Mouse (Mus musculus): Measurements from ENCODE around the gene Cacna1d. TPM values are rescaled to one million over a fixed set of nuclear protein-coding genes. Genes with fewer than 3 reads are reported as not detected.

Cacna1d gene
- polyA plus RNA-seq, 1 experiment from 2014 or later, result 4.5 TPM

GRCm38 (mm10) chr14:30419458-30419857 lies 71.8 kb downstream of the Cacna1d start:
- peaks cover 4% of the 10 kb centered on the region; the same call in 1 of the 2 replicates for H3K4me1 ChIP-seq
- no peak overlapping the region for H3K4me2 ChIP-seq (replicated peaks)
- WGBS, result 76% methylated on average over 7 of the region's 7 CpGs
- no peaks in the 10 kb centered on the region for H3K36me3 ChIP-seq
- no peaks in the 10 kb centered on the region for H3K9me3 ChIP-seq (replicated peaks)
- no peak overlapping the region for H3K4me3 ChIP-seq
- no peak overlapping the region for H3K27ac ChIP-seq
- H3K9ac ChIP-seq, result no peak overlapping the region
- no peaks in the 10 kb centered on the region for H3K27me3 ChIP-seq
- no peak for ATAC-seq (ENCODE audit: low FRiP score)

GRCm38 (mm10) chr14:30419046-30419445 lies 72.2 kb downstream of the Cacna1d start:
- H3K27ac ChIP-seq, result no peak overlapping the region
- H3K9me3 ChIP-seq (replicated peaks), result no peaks in the 10 kb centered on the region
- no peak for ATAC-seq (ENCODE audit: low FRiP score)
- H3K9ac ChIP-seq, result no peak overlapping the region
- no peaks in the 10 kb centered on the region for H3K27me3 ChIP-seq
- H3K36me3 ChIP-seq, result no peaks in the 10 kb centered on the region
- H3K4me1 ChIP-seq, result peaks cover 4% of the 10 kb centered on the region; the same call in 1 of the 2 replicates
- H3K4me2 ChIP-seq (replicated peaks), result no peak overlapping the region
- H3K4me3 ChIP-seq, result no peak overlapping the region
- WGBS, result 66% methylated on average over 6 of the region's 6 CpGs

- Histone ChIP-seq H3K9me3 (replicated peaks) (no peaks in the 10 kb centered on the region), H3K27me3 (no peaks in the 10 kb centered on the region), H3K4me3 (no peak overlapping the region), H3K36me3 (no peaks in the 10 kb centered on the region), H3K9ac (no peak overlapping the region), H3K4me1 (peaks cover 4% of the 10 kb centered on the region; the same call in 1 of the 2 replicates), H3K27ac (no peak overlapping the region), H3K4me2 (replicated peaks) (no peak overlapping the region)
- WGBS, result 85% methylated on average over 5 of the region's 5 CpGs
- ATAC-seq (ENCODE audit: low FRiP score), result no peak
Observed at GRCm38 (mm10) chr14:30415830-30416229, 75.4 kb downstream of the Cacna1d start.

GRCm38 (mm10) chr14:30414131-30414530 lies 77.1 kb downstream of the Cacna1d start:
- whole genome bisulfite sequencing, result 76% methylated on average over 2 of the region's 2 CpGs
- no peak overlapping the region for H3K27ac ChIP-seq
- H3K36me3 ChIP-seq, result no peaks in the 10 kb centered on the region
- no peak overlapping the region for H3K4me2 ChIP-seq (replicated peaks)
- ATAC-seq (ENCODE audit: low FRiP score), result no peak
- no peaks in the 10 kb centered on the region for H3K27me3 ChIP-seq
- peaks cover 3% of the 10 kb centered on the region; the same call in 1 of the 2 replicates for H3K4me1 ChIP-seq
- no peaks in the 10 kb centered on the region for H3K9me3 ChIP-seq (replicated peaks)
- no peak overlapping the region for H3K4me3 ChIP-seq
- H3K9ac ChIP-seq, result no peak overlapping the region

DNA sequence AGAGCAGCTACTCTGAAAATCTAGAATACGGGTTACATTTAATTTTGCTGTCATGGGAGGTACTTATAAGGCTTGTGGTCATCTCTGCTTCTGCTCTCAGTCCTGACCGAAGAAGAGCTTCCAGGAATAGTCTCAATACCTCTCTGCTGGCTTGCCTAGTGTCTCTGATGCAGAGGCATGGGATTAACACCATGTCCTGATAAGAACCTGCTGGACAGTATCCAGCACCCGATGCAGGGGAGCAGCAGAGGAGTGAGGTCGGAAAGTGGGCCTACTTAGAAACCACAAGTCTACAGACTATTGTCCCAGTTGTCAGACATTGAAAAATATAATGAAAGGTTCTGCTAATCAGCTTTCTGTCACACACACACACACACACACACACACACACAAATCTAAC lies 81.9 kb downstream of the Cacna1d start:
- WGBS, result 86% methylated on average over 4 of the region's 4 CpGs

DNA sequence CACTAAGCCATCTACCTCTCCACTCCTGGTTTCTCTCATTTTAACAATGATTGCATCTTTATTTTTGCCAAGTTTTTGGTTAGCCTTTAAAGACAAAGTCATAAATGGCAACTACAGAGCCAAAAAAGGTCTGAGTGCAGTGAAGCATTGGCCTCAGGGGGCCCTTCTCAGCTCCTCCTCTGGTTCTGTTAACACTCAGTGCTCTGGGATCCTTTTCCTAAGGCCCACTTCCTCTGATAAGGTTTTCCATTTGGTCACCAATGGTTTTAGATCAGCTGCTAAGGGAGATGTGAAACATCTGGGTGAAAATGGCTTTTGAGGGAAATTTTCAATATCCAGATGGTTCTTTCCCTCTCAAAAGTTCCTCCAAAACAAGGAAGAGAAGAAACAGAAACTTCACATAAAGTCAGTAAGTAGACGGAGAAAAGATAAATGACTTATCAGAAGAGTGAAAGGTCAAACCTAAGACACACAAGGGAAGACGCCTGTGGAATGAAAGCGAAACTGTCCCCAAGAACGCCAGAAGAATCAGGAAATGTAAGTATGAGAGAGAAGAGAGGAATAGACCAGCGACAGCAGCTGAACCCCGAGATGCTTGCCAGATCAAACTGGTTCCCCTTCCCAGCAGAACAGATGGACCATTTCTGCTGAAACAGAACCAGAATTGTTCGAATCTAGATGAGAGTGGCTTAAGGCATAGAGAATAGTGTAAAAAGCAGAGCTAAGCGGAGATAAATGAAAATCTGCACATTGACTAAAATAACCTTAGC lies 85.6 kb downstream of the Cacna1d start:
- ATAC-seq (ENCODE audit: low FRiP score), result no peak
- no peak overlapping the region for H3K9ac ChIP-seq
- no peak overlapping the region for H3K4me2 ChIP-seq (replicated peaks)
- no peak overlapping the region for H3K4me3 ChIP-seq
- H3K36me3 ChIP-seq, result no peaks in the 10 kb centered on the region
- no peaks in the 10 kb centered on the region for H3K4me1 ChIP-seq
- H3K27ac ChIP-seq, result no peak overlapping the region
- H3K27me3 ChIP-seq, result no peaks in the 10 kb centered on the region
- WGBS, result 80% methylated on average over 8 of the region's 8 CpGs
- H3K9me3 ChIP-seq (replicated peaks), result no peaks in the 10 kb centered on the region

More for the DNA sequence above, 81.9 kb downstream of the Cacna1d start:
- ATAC-seq (ENCODE audit: low FRiP score), result no peak
- H3K4me1 ChIP-seq, result no peaks in the 10 kb centered on the region
- H3K9ac ChIP-seq, result no peak overlapping the region
- H3K4me2 ChIP-seq (replicated peaks), result no peak overlapping the region
- no peaks in the 10 kb centered on the region for H3K9me3 ChIP-seq (replicated peaks)
- no peaks in the 10 kb centered on the region for H3K36me3 ChIP-seq
- H3K4me3 ChIP-seq, result no peak overlapping the region
- H3K27me3 ChIP-seq, result no peaks in the 10 kb centered on the region
- no peak overlapping the region for H3K27ac ChIP-seq

DNA sequence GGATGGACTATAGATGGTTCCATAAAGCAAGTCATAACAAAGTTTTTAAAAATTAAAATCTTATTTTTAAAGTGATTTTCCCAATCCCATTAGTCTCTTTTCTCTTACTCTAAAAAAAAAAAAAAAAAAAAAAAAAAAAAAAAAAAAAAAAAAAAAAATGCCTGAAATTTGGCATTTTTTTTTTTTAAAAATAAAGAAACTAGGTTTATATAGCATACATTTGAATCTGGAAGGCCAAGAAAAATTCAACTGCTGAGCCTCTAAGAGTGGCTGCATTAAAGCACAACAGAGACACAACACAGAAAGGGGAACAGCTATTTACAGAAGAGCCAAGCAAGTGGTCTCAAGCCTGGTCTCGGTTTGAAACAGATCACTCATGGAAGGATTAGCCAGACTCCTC lies 112.9 kb downstream of the Cacna1d start:
- WGBS, result 63% methylated on average over 1 of the region's 1 CpGs

GRCm38 (mm10) chr14:30372878-30373277 lies 118.4 kb downstream of the Cacna1d start:
- H3K4me3 ChIP-seq, result no peak overlapping the region
- no peak overlapping the region for H3K4me2 ChIP-seq (replicated peaks)
- H3K9ac ChIP-seq, result no peak overlapping the region
- no peaks in the 10 kb centered on the region for H3K4me1 ChIP-seq
- H3K27ac ChIP-seq, result no peak overlapping the region
- no peak for ATAC-seq (ENCODE audit: low FRiP score)
- H3K27me3 ChIP-seq, result no peaks in the 10 kb centered on the region
- WGBS, result 25% methylated on average over 1 of the region's 1 CpGs
- 0 out of 2 replicates have a peak, but pooled peaks cover 5% of the 10 kb centered on the region for H3K9me3 ChIP-seq (replicated peaks)
- no peaks in the 10 kb centered on the region for H3K36me3 ChIP-seq

More for the DNA sequence above, 112.9 kb downstream of the Cacna1d start:
- Histone ChIP-seq H3K9ac (no peak overlapping the region), H3K36me3 (no peaks in the 10 kb centered on the region), H3K27ac (no peak overlapping the region), H3K4me2 (replicated peaks) (no peak overlapping the region), H3K4me1 (no peaks in the 10 kb centered on the region), H3K4me3 (no peak overlapping the region), H3K9me3 (replicated peaks) (0 out of 2 replicates have a peak, but pooled peaks cover 5% of the 10 kb centered on the region), H3K27me3 (no peaks in the 10 kb centered on the region)
- ATAC-seq (ENCODE audit: low FRiP score), result no peak

DNA sequence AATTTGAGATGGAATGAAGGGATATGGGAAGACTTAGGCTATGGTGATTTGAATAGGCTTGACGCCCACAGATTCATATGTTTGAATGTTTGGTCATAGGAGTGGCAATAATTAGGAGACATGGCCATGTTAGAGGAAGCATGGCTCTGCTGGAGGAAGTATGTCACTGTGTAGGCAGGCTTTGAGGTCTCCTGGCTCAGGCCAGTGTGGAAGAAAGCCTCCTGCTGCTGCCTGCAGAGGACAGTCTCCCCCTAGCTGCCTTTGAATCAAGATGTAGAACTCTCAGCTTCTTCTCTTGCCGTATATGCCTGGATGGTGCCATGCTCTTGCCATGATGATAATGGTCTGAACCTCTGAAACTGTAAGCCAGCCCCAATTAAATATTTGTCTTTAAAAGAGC lies 120.2 kb downstream of the Cacna1d start:
- no peak for ATAC-seq (ENCODE audit: low FRiP score)
- no peak overlapping the region for H3K27ac ChIP-seq
- no peak overlapping the region for H3K9ac ChIP-seq
- no peaks in the 10 kb centered on the region for H3K4me1 ChIP-seq
- no peak overlapping the region for H3K4me2 ChIP-seq (replicated peaks)
- WGBS, result 84% methylated on average over 2 of the region's 2 CpGs
- H3K9me3 ChIP-seq (replicated peaks), result 0 out of 2 replicates have a peak, but pooled peaks cover 5% of the 10 kb centered on the region
- no peaks in the 10 kb centered on the region for H3K36me3 ChIP-seq
- no peaks in the 10 kb centered on the region for H3K27me3 ChIP-seq
- no peak overlapping the region for H3K4me3 ChIP-seq

DNA sequence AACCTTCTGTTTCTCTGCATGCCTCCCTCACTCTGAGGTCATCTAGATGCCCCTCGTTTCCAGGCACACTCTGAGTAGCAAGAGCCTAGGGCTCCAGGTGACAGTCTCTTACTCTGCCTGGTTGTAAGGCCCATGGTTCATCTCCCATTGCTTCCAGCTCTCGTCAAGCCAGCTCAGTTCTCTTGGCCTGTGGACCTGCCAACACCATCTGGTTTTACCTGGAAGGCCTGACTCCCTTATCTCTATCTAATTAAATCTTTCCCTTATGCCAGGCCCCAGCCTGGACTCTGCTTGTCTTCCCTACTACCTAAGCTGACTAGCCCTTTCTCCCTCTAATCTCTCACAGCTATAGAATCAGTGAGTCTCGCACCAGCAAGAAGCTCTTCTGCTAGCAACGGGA lies 124.2 kb downstream of the Cacna1d start:
- no peaks in the 10 kb centered on the region for H3K27me3 ChIP-seq
- 81% methylated on average over 4 of the region's 4 CpGs for WGBS
- no peaks in the 10 kb centered on the region for H3K4me1 ChIP-seq
- no peak for ATAC-seq (ENCODE audit: low FRiP score)
- no peaks in the 10 kb centered on the region for H3K9me3 ChIP-seq (replicated peaks)
- no peak overlapping the region for H3K9ac ChIP-seq
- H3K27ac ChIP-seq, result no peak overlapping the region
- no peak overlapping the region for H3K4me2 ChIP-seq (replicated peaks)
- H3K4me3 ChIP-seq, result no peak overlapping the region
- no peaks in the 10 kb centered on the region for H3K36me3 ChIP-seq

DNA sequence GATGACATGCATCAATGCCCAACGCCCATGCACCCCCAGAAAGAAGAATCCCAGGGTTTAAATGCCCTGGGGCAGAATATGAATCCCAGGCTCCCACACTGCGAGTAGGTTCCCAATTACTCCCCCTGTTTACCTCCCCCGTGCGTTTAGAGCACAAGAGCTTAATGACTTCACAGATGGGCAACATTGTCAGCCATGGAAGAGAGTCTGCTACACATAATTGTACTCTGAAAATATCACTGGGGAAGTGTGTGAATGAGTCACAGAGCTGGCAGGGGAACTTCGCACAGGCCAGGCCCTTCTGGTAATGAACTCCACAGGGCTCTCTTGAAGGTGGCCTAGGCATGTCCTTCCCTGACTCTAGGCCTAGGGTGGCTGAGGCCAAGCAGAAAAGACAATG lies 125.4 kb downstream of the Cacna1d start:
- H3K36me3 ChIP-seq, result no peaks in the 10 kb centered on the region
- H3K9me3 ChIP-seq (replicated peaks), result no peaks in the 10 kb centered on the region
- no peaks in the 10 kb centered on the region for H3K27me3 ChIP-seq
- ATAC-seq (ENCODE audit: low FRiP score), result no peak
- no peak overlapping the region for H3K4me3 ChIP-seq
- no peaks in the 10 kb centered on the region for H3K4me1 ChIP-seq
- H3K9ac ChIP-seq, result no peak overlapping the region
- no peak overlapping the region for H3K4me2 ChIP-seq (replicated peaks)
- 66% methylated on average over 5 of the region's 5 CpGs for WGBS
- H3K27ac ChIP-seq, result no peak overlapping the region

GRCm38 (mm10) chr14:30363487-30364167 lies 127.6 kb downstream of the Cacna1d start:
- no peak overlapping the region for H3K9ac ChIP-seq
- H3K4me1 ChIP-seq, result no peaks in the 10 kb centered on the region
- H3K4me2 ChIP-seq (replicated peaks), result no peak overlapping the region
- H3K36me3 ChIP-seq, result no peaks in the 10 kb centered on the region
- no peak overlapping the region for H3K27ac ChIP-seq
- H3K27me3 ChIP-seq, result no peaks in the 10 kb centered on the region
- no peak for ATAC-seq (ENCODE audit: low FRiP score)
- no peaks in the 10 kb centered on the region for H3K9me3 ChIP-seq (replicated peaks)
- no peak overlapping the region for H3K4me3 ChIP-seq
- 74% methylated on average over 3 of the region's 3 CpGs for WGBS

Measured in hindbrain, embryonic 12.5 days (tissue).